ENCODE assay signal across 8 mouse cellular contexts in genomic region chr2:3474861-3475283, GRCm38 (mm10). TPM values are rescaled to one million over a fixed set of nuclear protein-coding genes. Genes with fewer than 3 reads are reported as not detected.
DNase-seq lines count a peak whose midpoint lies in the region; ATAC-seq and TF ChIP-seq lines count a peak whose summit lies in the region.

Suv39h2 (minus strand) TSS chr2:3475031.

- in situ Hi-C loops in Patski (cut with MboI; ENCODE audit: low pct_unique_long_range_greater_than_20kb) = loop anchor here (25.0 kb wide), 1 partner anchor 1162 kb away; no protein-coding TSS in a partner anchor

- under 1% methylated on average over 42 of the region's 42 CpGs for WGBS in hindbrain, embryonic 13.5 days

- peak; percentile 98 for ATAC-seq in Patski
- ATAC-seq in hindbrain, embryonic 13.5 days (ENCODE audit: low FRiP score) = peak; percentile 97

- CTCF ChIA-PET in Patski (lab: Charles Lee) = interaction anchor here (0.9 to 1.1 kb wide), 2 partner anchors 15 to 28 kb away, joined by 3 to 4 read pairs; no protein-coding TSS in a partner anchor

- peak within 1 kb of the TSS; percentile 69 for H3K4me2 ChIP-seq in hindbrain, embryonic 13.5 days

- peak; percentile 55 for DNase-seq in Patski (ENCODE audit: low read depth, low spot score)
- DNase-seq in cerebellum, postnatal 14 days = peak; percentile 99 to 100
- DNase-seq in frontal cortex, postnatal 14 days (ENCODE audit: low spot score in 2 of 2) = peak; percentile 86 to 95
- peak; percentile 93 for DNase-seq in layer of hippocampus, postnatal 25 days (ENCODE audit: extremely low spot score in 1 of 2, low spot score in 1 of 2)
- peak; percentile 97 for DNase-seq in lung, postnatal 25 days (ENCODE audit: low spot score)
- peak; percentile 98 for DNase-seq in retina, embryonic 14.5 days (ENCODE audit: low spot score)
- peak; percentile 99 for DNase-seq in thymus, postnatal 4 days

- peak within 1 kb of the TSS; percentile 92 for H3K27ac ChIP-seq in hindbrain, embryonic 13.5 days

- no peaks in the 10 kb centered on the region for H3K9me3 ChIP-seq in hindbrain, embryonic 13.5 days

- H3K36me3 ChIP-seq in hindbrain, embryonic 13.5 days = peaks cover 7% of the 10 kb centered on the region

- peak within 1 kb of the TSS; percentile 94 for H3K4me3 ChIP-seq in hindbrain, embryonic 13.5 days

- no peak for TF ChIP-seq CTCF in Patski (IDR thresholded peaks at IDR 0.05)

- peak within 1 kb of the TSS; percentile 84 for H3K9ac ChIP-seq in hindbrain, embryonic 13.5 days

- peaks cover 16% of the 10 kb centered on the region for H3K4me1 ChIP-seq in hindbrain, embryonic 13.5 days (replicated peaks)

- POLR2A ChIA-PET in Patski (lab: Charles Lee) = interaction anchor here (1.0 kb wide), 1 partner anchor 31 kb away, joined by 3 read pairs; no protein-coding TSS in a partner anchor

- no peaks in the 10 kb centered on the region for H3K27me3 ChIP-seq in Patski
- no peaks in the 10 kb centered on the region for H3K27me3 ChIP-seq in hindbrain, embryonic 13.5 days

RNA-seq across cellular contexts. Expression of gene Suv39h2, which starts in this region (rescaled TPM):
- polyA plus RNA-seq in Patski (2021) = 4.9 TPM
- polyA plus RNA-seq in hindbrain, embryonic 13.5 days (2015; fragmentation: Nextera tagmentation; extraction: Ambion mirVana) = 12.1 and 13.4 TPM in 2 replicates
- 1 to 10 TPM; 3.7 to 4.0 TPM for total RNA-seq in layer of hippocampus, postnatal 25 days (2021)

Comparison
In these comparisons a context has a peak if more than half of its experiments do, and no peak if none do; other contexts are left out.
1. Peak in every context shown above with its lines: DNase-seq, ATAC-seq, H3K4me3 ChIP-seq and H3K27ac ChIP-seq.